Mouse (Mus musculus) heart, embryonic 14.5 days (tissue): Measurements from ENCODE around the gene Rnf144a. TPM values are rescaled to one million over a fixed set of nuclear protein-coding genes. Genes with fewer than 3 reads are reported as not detected.

ENCODE experiments used
- microRNA-seq: library from miRNA; unstranded; fragments of <30 nt; microRNA quantifications from one replicate; pipeline ENCODE4, GENCODE M21; 2016
- polyA plus RNA-seq: library from polyadenylated mRNA; unstranded; fragments of >200 nt; fragmentation: Nextera tagmentation; extraction: Ambion mirVana; gene quantifications from 2 replicates; pipeline ENCODE4 v1.2.1, GENCODE M21; 2014

Rnf144a gene
- polyA plus RNA-seq, 1 experiment from 2014 or later, result 11.5 TPM

Small RNA genes lying within 50 kb of the gene (microRNA-seq; reads per million reads assigned to microRNA genes)
- gene Mir6538, result 2.2 reads per million

Other genes starting within 250 kb of the Rnf144a start
- 1.7 and 1.9 TPM in 2 replicates for gene Rsad2, start 41.2 kb upstream of the Rnf144a start, polyA plus RNA-seq
- gene Cmpk2, start 54.0 kb upstream of the Rnf144a start, polyA plus RNA-seq, result 3.0 and 3.8 TPM in 2 replicates